Mouse (Mus musculus) ES-Bruce4 (cell line): ENCODE results near the gene Zfp148. TPM values are rescaled to one million over a fixed set of nuclear protein-coding genes. Genes with fewer than 3 reads are reported as not detected.

Source experiments
- H3K27ac ChIP-seq: 2 replicates; pipeline ENCODE4 v1.5.1; 2012; ENCODE audit warnings: low read length, inconsistent platforms; ENCODE audit not compliant: insufficient read depth
- H3K27me3 ChIP-seq: 2 replicates; pipeline ENCODE4 v1.6.1; 2012; ENCODE audit warnings: mild to moderate bottlenecking, low read length, inconsistent platforms; ENCODE audit not compliant: control insufficient read depth, poor library complexity, insufficient read depth, severe bottlenecking
- H3K36me3 ChIP-seq: 2 replicates; pipeline ENCODE4 v1.6.1; 2012; ENCODE audit warnings: inconsistent platforms, mild to moderate bottlenecking, low read length, moderate library complexity; ENCODE audit not compliant: control insufficient read depth, poor library complexity, insufficient read depth, severe bottlenecking
- H3K4me1 ChIP-seq: one replicate; pipeline ENCODE4 v1.8.1; 2011; ENCODE audit warnings: low read length; ENCODE audit not compliant: control insufficient read depth, insufficient read depth
- H3K4me3 ChIP-seq: 2 replicates; pipeline ENCODE4 v1.5.1; 2011; ENCODE audit warnings: low read depth, mild to moderate bottlenecking, low read length
- H3K9ac ChIP-seq: 2 replicates; pipeline ENCODE4 v1.6.1; 2012; ENCODE audit warnings: low read depth, mild to moderate bottlenecking, inconsistent platforms; ENCODE audit not compliant: poor library complexity, severe bottlenecking
- H3K9me3 ChIP-seq: replicated peaks from 2 replicates; pipeline ENCODE4 v1.6.1; 2012; ENCODE audit warnings: mild to moderate bottlenecking, low read length, inconsistent platforms; ENCODE audit not compliant: control insufficient read depth, poor library complexity, insufficient read depth, severe bottlenecking
- CTCF ChIP-seq: IDR thresholded peaks from one replicate; pipeline ENCODE4 v1.8.1; 2011; ENCODE audit warnings: low read depth, low read length
- EP300 ChIP-seq: IDR thresholded peaks from 2 replicates; pipeline ENCODE4 v1.6.1; 2011; ENCODE audit warnings: low read depth, low read length; ENCODE audit not compliant: insufficient read depth
- POLR2A ChIP-seq: IDR thresholded peaks from one replicate; pipeline ENCODE4 v1.8.1; 2011; ENCODE audit warnings: low read length; ENCODE audit not compliant: insufficient read depth
- polyA plus RNA-seq: library from polyadenylated mRNA; stranded (reverse); fragments of >200 nt; gene quantifications from 2 replicates; pipeline ENCODE4 v1.2.4, GENCODE M21; 2011; ENCODE audit warnings: low read depth; ENCODE audit not compliant: missing spikeins, insufficient read depth, insufficient read length

Zfp148 gene
- polyA plus RNA-seq, 1 experiment, result 48.1 TPM

GRCm38 (mm10) chr16:33342356-33342755 lies 38.3 kb upstream of the Zfp148 start:
- H3K27me3 ChIP-seq, result no peaks in the 10 kb centered on the region
- H3K4me1 ChIP-seq, result no peaks in the 10 kb centered on the region
- no peaks in the 10 kb centered on the region for H3K9me3 ChIP-seq
- no peak overlapping the region for H3K9ac ChIP-seq
- no peak overlapping the region for H3K27ac ChIP-seq
- no peaks in the 10 kb centered on the region for H3K36me3 ChIP-seq
- no peak overlapping the region for H3K4me3 ChIP-seq
- TF ChIP-seq CTCF, result no peak
- TF ChIP-seq EP300, result peak; percentile 59; the same call in 1 of the 2 replicates

- Histone ChIP-seq H3K9ac (no peak overlapping the region), H3K4me3 (no peak overlapping the region), H3K4me1 (no peaks in the 10 kb centered on the region), H3K27ac (no peak overlapping the region), H3K36me3 (no peaks in the 10 kb centered on the region), H3K9me3 (no peaks in the 10 kb centered on the region), H3K27me3 (no peaks in the 10 kb centered on the region)
- TF ChIP-seq POLR2A (no peak), EP300 (no peak), CTCF (no peak)
Observed at GRCm38 (mm10) chr16:33343106-33343505, 37.5 kb upstream of the Zfp148 start.

GRCm38 (mm10) chr16:33343601-33344000 lies 37.0 kb upstream of the Zfp148 start:
- Histone ChIP-seq H3K27ac (no peak overlapping the region), H3K9me3 (no peaks in the 10 kb centered on the region), H3K36me3 (no peaks in the 10 kb centered on the region), H3K4me3 (no peak overlapping the region), H3K27me3 (no peaks in the 10 kb centered on the region), H3K4me1 (no peaks in the 10 kb centered on the region), H3K9ac (no peak overlapping the region)
- TF ChIP-seq POLR2A (no peak), EP300 (no peak), CTCF (no peak)

GRCm38 (mm10) chr16:33344379-33344778 lies 36.3 kb upstream of the Zfp148 start:
- no peaks in the 10 kb centered on the region for H3K9me3 ChIP-seq
- H3K4me3 ChIP-seq, result no peak overlapping the region
- no peak overlapping the region for H3K27ac ChIP-seq
- no peaks in the 10 kb centered on the region for H3K4me1 ChIP-seq
- H3K9ac ChIP-seq, result no peak overlapping the region
- no peaks in the 10 kb centered on the region for H3K27me3 ChIP-seq
- TF ChIP-seq POLR2A, result no peak
- TF ChIP-seq EP300, result no peak
- no peaks in the 10 kb centered on the region for H3K36me3 ChIP-seq

- Histone ChIP-seq H3K9me3 (no peaks in the 10 kb centered on the region), H3K36me3 (no peaks in the 10 kb centered on the region)
- TF ChIP-seq CTCF (no peak), EP300 (no peak), POLR2A (no peak)
Observed at GRCm38 (mm10) chr16:33344875-33345274, 35.8 kb upstream of the Zfp148 start.

GRCm38 (mm10) chr16:33346376-33346775 lies 34.3 kb upstream of the Zfp148 start:
- Histone ChIP-seq H3K36me3 (no peaks in the 10 kb centered on the region), H3K4me3 (no peak overlapping the region), H3K4me1 (no peaks in the 10 kb centered on the region), H3K27me3 (no peaks in the 10 kb centered on the region), H3K9me3 (no peaks in the 10 kb centered on the region), H3K27ac (no peak overlapping the region), H3K9ac (no peak overlapping the region)
- TF ChIP-seq EP300 (no peak), CTCF (no peak), POLR2A (no peak)

More at GRCm38 (mm10) chr16:33344875-33345274, 35.8 kb upstream of the Zfp148 start:
- Histone ChIP-seq H3K4me1 (no peaks in the 10 kb centered on the region), H3K27me3 (no peaks in the 10 kb centered on the region), H3K9ac (no peak overlapping the region), H3K4me3 (no peak overlapping the region), H3K27ac (no peak overlapping the region)
